Mouse (Mus musculus) midbrain, embryonic 14.5 days (tissue): ENCODE data around the gene Rgsl1. TPM values are rescaled to one million over a fixed set of nuclear protein-coding genes. Genes with fewer than 3 reads are reported as not detected.
"Not testable (repeated sequence)": the region's sequence is repeated elsewhere in the genome, so short reads cannot be mapped to it uniquely, and the experiment has no call there.

Experiments used
- ATAC-seq: fragments of 200-750 bp; cut with Nextera tagmentation; 2 replicates; pipeline ENCODE4 v1.8.0; 2017; ENCODE audit warnings: moderate number of reproducible peaks, moderate library complexity; ENCODE audit not compliant: low FRiP score, low TSS enrichment
- DNase-seq: peaks from one replicate; pipeline ENCODE4 v3.0.0-alpha.2; 2015
- H3K27ac ChIP-seq: fragments of 300-500 bp; sonication (generic); replicated peaks from 2 replicates; pipeline ENCODE4 v1.5.1; 2014; ENCODE audit warnings: mild to moderate bottlenecking, low read depth, low read length, moderate library complexity
- H3K27me3 ChIP-seq: fragments of 300-500 bp; sonication (generic); 2 replicates; pipeline ENCODE4 v1.6.1; 2014; ENCODE audit warnings: low read length, control low read depth, mixed read lengths; ENCODE audit not compliant: control insufficient read depth, insufficient read depth
- H3K36me3 ChIP-seq: fragments of 300-500 bp; sonication (generic); 2 replicates; pipeline ENCODE4 v1.6.1; 2014; ENCODE audit warnings: low read length, control low read depth; ENCODE audit not compliant: control insufficient read depth, insufficient read depth
- H3K4me1 ChIP-seq: fragments of 300-500 bp; sonication (generic); 2 replicates; pipeline ENCODE4 v1.6.1; 2014; ENCODE audit warnings: mild to moderate bottlenecking, antibody characterized with exemption, low read length, control low read depth; ENCODE audit not compliant: control insufficient read depth, insufficient read depth
- H3K4me2 ChIP-seq: fragments of 300-500 bp; sonication (generic); 2 replicates; pipeline ENCODE4 v1.6.1; 2014; ENCODE audit warnings: mild to moderate bottlenecking, low read length, moderate library complexity
- H3K4me3 ChIP-seq: fragments of 300-500 bp; sonication (generic); replicated peaks from 2 replicates; pipeline ENCODE4 v1.5.1; 2014; ENCODE audit warnings: low read depth, low read length
- H3K9ac ChIP-seq: fragments of 300-500 bp; sonication (generic); replicated peaks from 2 replicates; pipeline ENCODE4 v1.6.1; 2014; ENCODE audit warnings: mild to moderate bottlenecking, low read length, moderate library complexity
- H3K9me3 ChIP-seq: fragments of 300-500 bp; sonication (generic); 2 replicates; pipeline ENCODE4 v1.6.1; 2016; ENCODE audit warnings: low read length, control low read depth, mixed read lengths; ENCODE audit not compliant: control insufficient read depth
- WGBS: fragments of 180-500 bp; shearing (Covaris S2); extraction: QIAGEN DNeasy Blood & Tissue Kit; methylation state at CpG from one replicate; pipeline ENCODE4 v1.1.7; 2014; 5-methylcytosine and 5-hydroxymethylcytosine counted together
- polyA plus RNA-seq: library from polyadenylated mRNA; unstranded; fragments of >200 nt; fragmentation: Nextera tagmentation; extraction: Ambion mirVana; gene quantifications from 2 replicates; pipeline ENCODE4 v1.2.1, GENCODE M21; 2014

The Rgsl1 gene
- polyA plus RNA-seq = 0.15 and 0.20 TPM in 2 replicates

- WGBS = 97% methylated on average over 8 of the region's 8 CpGs
- ATAC-seq = no peak
- Histone ChIP-seq H3K27me3 (no peaks in the 10 kb centered on the region), H3K36me3 (no peaks in the 10 kb centered on the region), H3K9me3 (no peaks in the 10 kb centered on the region), H3K4me2 (no peak within 1 kb of the TSS), H3K9ac (no peak within 1 kb of the TSS), H3K4me3 (no peak within 1 kb of the TSS), H3K4me1 (no peaks in the 10 kb centered on the region), H3K27ac (no peak within 1 kb of the TSS)
- no peak for DNase-seq
These were observed at the start of gene Rgsl1 for GRCm38 (mm10) chr1:153844042-153844441. Rgsl1 (minus strand) TSS chr1:153844142.

- H3K27ac ChIP-seq = no peak within 1 kb of the TSS
- DNase-seq (no peak), ATAC-seq (no peak)
- no peak within 1 kb of the TSS for H3K4me3 ChIP-seq
- H3K36me3 ChIP-seq = no peaks in the 10 kb centered on the region
- H3K27me3 ChIP-seq = no peaks in the 10 kb centered on the region
- H3K9ac ChIP-seq = no peak within 1 kb of the TSS
- H3K4me1 ChIP-seq = 0 out of 2 replicates have a peak, but pooled peaks cover 3% of the 10 kb centered on the region
- no peak within 1 kb of the TSS for H3K4me2 ChIP-seq
- H3K9me3 ChIP-seq = no peaks in the 10 kb centered on the region
- WGBS = 86% methylated on average over 4 of the region's 4 CpGs
These were observed 47.5 kb upstream of the Rgsl1 start, which contains the start of gene Teddm1a for GRCm38 (mm10) chr1:153891442-153891841. Teddm1a (plus strand) TSS chr1:153891742.

GRCm38 (mm10) chr1:153890121-153890520, 46.2 kb upstream of the Rgsl1 start:
- no peaks in the 10 kb centered on the region for H3K27me3 ChIP-seq
- ATAC-seq = no peak
- 0 out of 2 replicates have a peak, but pooled peaks cover under 1% of the 10 kb centered on the region for H3K4me1 ChIP-seq
- H3K9me3 ChIP-seq = no peaks in the 10 kb centered on the region
- WGBS = 96% methylated on average over 10 of the region's 10 CpGs
- no peak overlapping the region for H3K9ac ChIP-seq
- H3K27ac ChIP-seq = no peak overlapping the region
- DNase-seq = no peak
- no peak overlapping the region for H3K4me3 ChIP-seq
- no peak overlapping the region for H3K4me2 ChIP-seq
- no peaks in the 10 kb centered on the region for H3K36me3 ChIP-seq

GRCm38 (mm10) chr1:153886024-153886633, 42.2 kb upstream of the Rgsl1 start:
- Histone ChIP-seq H3K4me3 (no peak overlapping the region), H3K9me3 (no peaks in the 10 kb centered on the region), H3K9ac (no peak overlapping the region), H3K4me1 (no peaks in the 10 kb centered on the region), H3K27ac (0 out of 2 replicates have a peak overlapping the region, but pooled peaks have one; percentile 9), H3K4me2 (no peak overlapping the region), H3K36me3 (no peaks in the 10 kb centered on the region), H3K27me3 (no peaks in the 10 kb centered on the region)
- ATAC-seq (no peak), DNase-seq (peak; percentile 41)
- 32% methylated on average over 17 of the region's 17 CpGs for WGBS

GRCm38 (mm10) chr1:153880391-153880790, 36.4 kb upstream of the Rgsl1 start:
- H3K27ac ChIP-seq, H3K4me1 ChIP-seq, H3K9me3 ChIP-seq, ATAC-seq, H3K27me3 ChIP-seq, DNase-seq, H3K36me3 ChIP-seq, H3K4me2 ChIP-seq, H3K4me3 ChIP-seq, H3K9ac ChIP-seq: not testable (repeated sequence)
- WGBS = 96% methylated on average over 17 of the region's 17 CpGs

GRCm38 (mm10) chr1:153874045-153874444, 30.1 kb upstream of the Rgsl1 start, which contains the start of gene Teddm1b:
Teddm1b (plus strand) TSS chr1:153874345.
- no peak for ATAC-seq
- H3K4me1 ChIP-seq = no peaks in the 10 kb centered on the region
- DNase-seq = no peak
- no peak within 1 kb of the TSS for H3K27ac ChIP-seq
- H3K4me2 ChIP-seq = no peak within 1 kb of the TSS
- no peaks in the 10 kb centered on the region for H3K9me3 ChIP-seq
- WGBS = 87% methylated on average over 6 of the region's 6 CpGs
- no peak within 1 kb of the TSS for H3K9ac ChIP-seq
- H3K36me3 ChIP-seq = no peaks in the 10 kb centered on the region
- no peaks in the 10 kb centered on the region for H3K27me3 ChIP-seq
- H3K4me3 ChIP-seq = no peak within 1 kb of the TSS

GRCm38 (mm10) chr1:153855946-153856345, 12.0 kb upstream of the Rgsl1 start:
- no peaks in the 10 kb centered on the region for H3K4me1 ChIP-seq
- no peak overlapping the region for H3K9ac ChIP-seq
- no peaks in the 10 kb centered on the region for H3K27me3 ChIP-seq
- no peak for DNase-seq
- no peaks in the 10 kb centered on the region for H3K9me3 ChIP-seq
- WGBS = 81% methylated on average over 8 of the region's 8 CpGs
- ATAC-seq = no peak
- H3K27ac ChIP-seq = no peak overlapping the region
- H3K36me3 ChIP-seq = no peaks in the 10 kb centered on the region
- H3K4me2 ChIP-seq = no peak overlapping the region
- H3K4me3 ChIP-seq = no peak overlapping the region

GRCm38 (mm10) chr1:153852696-153853095, 8.8 kb upstream of the Rgsl1 start:
- H3K4me1 ChIP-seq, H3K27me3 ChIP-seq, H3K9ac ChIP-seq, H3K4me2 ChIP-seq, DNase-seq, ATAC-seq, H3K4me3 ChIP-seq, H3K27ac ChIP-seq, H3K9me3 ChIP-seq, H3K36me3 ChIP-seq: not testable (repeated sequence)
- 91% methylated on average over 7 of the region's 7 CpGs for WGBS

- H3K9me3 ChIP-seq = no peaks in the 10 kb centered on the region
- ATAC-seq = no peak
- no peaks in the 10 kb centered on the region for H3K27me3 ChIP-seq
- H3K4me1 ChIP-seq = no peaks in the 10 kb centered on the region
- DNase-seq = peak; percentile 84
- no peak overlapping the region for H3K9ac ChIP-seq
- no peaks in the 10 kb centered on the region for H3K36me3 ChIP-seq
- no peak overlapping the region for H3K4me2 ChIP-seq
- H3K27ac ChIP-seq = no peak overlapping the region
- WGBS = 34% methylated on average over 6 of the region's 6 CpGs
- no peak overlapping the region for H3K4me3 ChIP-seq
These were observed 2.9 kb upstream of the Rgsl1 start for GRCm38 (mm10) chr1:153846867-153847266.
